Mouse (Mus musculus) liver, embryonic 14.5 days (tissue): ENCODE measurements around the gene Pttg1. TPM values are rescaled to one million over a fixed set of nuclear protein-coding genes. Genes with fewer than 3 reads are reported as not detected.
A peak's percentile ranks its signal among the peaks of the same experiment; 100 is the strongest.

Experiments used
- ATAC-seq: fragments of 200-750 bp; cut with Nextera tagmentation; 2 replicates; pipeline ENCODE4 v1.8.0; 2017; ENCODE audit warnings: moderate number of reproducible peaks, mild to moderate bottlenecking, moderate library complexity; ENCODE audit not compliant: insufficient read depth
- DNase-seq, 3 experiments: peaks; one replicate each; pipeline ENCODE4 v3.0.0-alpha.2; 2012 to 2013; ENCODE audit warnings: low read depth in 3 of 3, low spot score in 3 of 3
- H3K27ac ChIP-seq: fragments of 300-500 bp; sonication (generic); 2 replicates; pipeline ENCODE4 v1.5.1; 2014; ENCODE audit warnings: moderate library complexity, mild to moderate bottlenecking, control low read depth, inconsistent platforms
- H3K27me3 ChIP-seq: fragments of 300-500 bp; sonication (generic); 2 replicates; pipeline ENCODE4 v1.6.1; 2014; ENCODE audit warnings: mild to moderate bottlenecking, low read length, moderate library complexity; ENCODE audit not compliant: control insufficient read depth, insufficient read depth
- H3K36me3 ChIP-seq: fragments of 300-500 bp; sonication (generic); replicated peaks from 2 replicates; pipeline ENCODE4 v1.6.1; 2014; ENCODE audit warnings: low read depth; ENCODE audit not compliant: control insufficient read depth, insufficient read depth
- H3K4me1 ChIP-seq, 2 experiments: fragments of 200-500 bp in 1 of 2; fragments of 300-500 bp in 1 of 2; sonication (generic) in 1 of 2; replicated peaks; 2 replicates each; pipeline ENCODE4 v1.6.1; 2012 to 2014; ENCODE audit warnings: antibody characterized with exemption in 1 of 2, inconsistent platforms in 1 of 2, low read length in 1 of 2; ENCODE audit not compliant: control insufficient read depth in 2 of 2, insufficient read depth in 2 of 2
- H3K4me2 ChIP-seq: fragments of 300-500 bp; sonication (generic); 2 replicates; pipeline ENCODE4 v1.6.1; 2014; ENCODE audit warnings: low read depth, mild to moderate bottlenecking, control low read depth, moderate library complexity
- H3K4me3 ChIP-seq, 2 experiments: fragments of 200-500 bp in 1 of 2; fragments of 300-500 bp in 1 of 2; sonication (generic) in 1 of 2; 2 replicates each; pipeline ENCODE4 v1.5.1; 2012 to 2014; ENCODE audit warnings: low read depth in 2 of 2, low read length in 2 of 2, mild to moderate bottlenecking in 2 of 2, control low read depth in 1 of 2, inconsistent platforms in 1 of 2, moderate library complexity in 1 of 2; ENCODE audit not compliant: insufficient read depth in 1 of 2
- H3K9ac ChIP-seq: fragments of 300-500 bp; sonication (generic); replicated peaks from 2 replicates; pipeline ENCODE4 v1.6.1; 2014; ENCODE audit warnings: mild to moderate bottlenecking, control low read depth, moderate library complexity
- H3K9me3 ChIP-seq: fragments of 300-500 bp; sonication (generic); 2 replicates; pipeline ENCODE4 v1.6.1; 2016; ENCODE audit warnings: low read length, mixed read lengths; ENCODE audit not compliant: control insufficient read depth
- CTCF ChIP-seq: IDR thresholded peaks from 2 replicates; pipeline ENCODE4 v1.5.1; 2016; ENCODE audit warnings: antibody characterized with exemption, low read depth, control low read depth
- EP300 ChIP-seq: IDR thresholded peaks from 2 replicates; pipeline ENCODE4 v1.6.1; 2016; ENCODE audit warnings: antibody characterized with exemption, low read depth
- whole genome bisulfite sequencing: fragments of 180-500 bp; shearing (Covaris S2); extraction: QIAGEN DNeasy Blood & Tissue Kit; methylation state at CpG from one replicate; pipeline ENCODE4 v1.1.7; 2014; ENCODE audit not compliant: insufficient replicate concordance; 5-methylcytosine and 5-hydroxymethylcytosine counted together
- polyA plus RNA-seq, 2 experiments: library from polyadenylated mRNA; depleted of rRNA in 1 of 2; stranded (reverse) in 1 of 2; unstranded in 1 of 2; fragments of >200 nt; fragmentation: Nextera tagmentation in 1 of 2; extraction: Ambion mirVana in 1 of 2; gene quantifications; 2 replicates each; pipeline versions ENCODE4 v1.2.1 to v1.2.3; 2012 to 2014

The Pttg1 gene
- polyA plus RNA-seq (2012; rRNA removed) (24.9 and 35.0 TPM in 2 replicates), polyA plus RNA-seq (2014; fragmentation: Nextera tagmentation; extraction: Ambion mirVana) (51.0 and 58.2 TPM in 2 replicates)

- H3K27me3 ChIP-seq, result no peaks in the 10 kb centered on the region
- H3K4me1 ChIP-seq, result peaks cover 10 to 13% of the 10 kb centered on the region in 2 experiments
- peak within 1 kb of the TSS; percentile 73 for H3K4me2 ChIP-seq
- WGBS, result 3% methylated on average over 27 of the region's 27 CpGs
- H3K9me3 ChIP-seq, result no peaks in the 10 kb centered on the region
- H3K9ac ChIP-seq, result peak within 1 kb of the TSS; percentile 85
- TF ChIP-seq EP300 (no peak), CTCF (no peak)
- peak within 1 kb of the TSS; percentile 62 to 72 for H3K4me3 ChIP-seq
- ATAC-seq (peak; percentile 96), DNase-seq (peak; percentile 79 to 87 (median 83))
- H3K36me3 ChIP-seq, result no peaks in the 10 kb centered on the region
- H3K27ac ChIP-seq, result peak within 1 kb of the TSS; percentile 87
These were observed at the start of gene Pttg1 for GRCm38 (mm10) chr11:43425824-43426413. Pttg1 (minus strand) TSS chr11:43426251.

DNA sequence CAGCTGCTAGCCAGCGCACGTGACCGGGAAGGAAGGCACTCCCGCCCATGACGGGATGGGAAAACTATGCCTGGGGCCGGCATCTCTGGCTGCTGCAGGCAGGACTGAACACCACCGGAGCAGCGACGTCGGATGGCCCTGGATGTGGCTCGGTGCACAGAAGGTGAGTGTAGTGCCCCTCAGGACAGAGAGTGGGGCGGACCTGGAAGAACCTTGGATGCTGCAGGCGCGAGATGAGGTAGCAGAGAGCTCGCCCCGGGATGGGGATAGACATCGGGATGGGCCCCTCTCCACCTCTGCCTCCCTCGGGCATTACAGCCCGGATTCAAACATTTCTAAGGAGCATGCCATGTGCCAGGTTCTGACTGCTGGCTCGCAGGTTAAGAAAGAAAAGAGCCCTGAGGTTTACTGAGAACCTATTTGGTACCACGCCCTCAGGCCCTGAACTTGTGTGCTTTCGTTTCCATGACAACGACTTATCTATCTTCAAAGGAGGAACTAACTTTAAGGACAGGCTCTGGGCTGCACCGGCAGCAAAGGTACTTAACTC lies 48.2 kb upstream of the Pttg1 start, which contains the start of gene C1qtnf2:
Gene C1qtnf2 (plus strand): TSS at position 52 of the 550 bp plus-strand sequence.
- Histone ChIP-seq H3K27ac (no peak within 1 kb of the TSS), H3K36me3 (no peaks in the 10 kb centered on the region), H3K4me1 (no peaks in the 10 kb centered on the region), H3K27me3 (no peaks in the 10 kb centered on the region), H3K9ac (no peak within 1 kb of the TSS), H3K4me3 (no peak within 1 kb of the TSS), H3K9me3 (no peaks in the 10 kb centered on the region), H3K4me2 (no peak within 1 kb of the TSS)
- DNase-seq, result peak in 2 of 3 experiments; percentile 18 to 28
- no peak for ATAC-seq
- 5% methylated on average over 24 of the region's 24 CpGs for WGBS
- TF ChIP-seq EP300 (no peak), CTCF (no peak)

DNA sequence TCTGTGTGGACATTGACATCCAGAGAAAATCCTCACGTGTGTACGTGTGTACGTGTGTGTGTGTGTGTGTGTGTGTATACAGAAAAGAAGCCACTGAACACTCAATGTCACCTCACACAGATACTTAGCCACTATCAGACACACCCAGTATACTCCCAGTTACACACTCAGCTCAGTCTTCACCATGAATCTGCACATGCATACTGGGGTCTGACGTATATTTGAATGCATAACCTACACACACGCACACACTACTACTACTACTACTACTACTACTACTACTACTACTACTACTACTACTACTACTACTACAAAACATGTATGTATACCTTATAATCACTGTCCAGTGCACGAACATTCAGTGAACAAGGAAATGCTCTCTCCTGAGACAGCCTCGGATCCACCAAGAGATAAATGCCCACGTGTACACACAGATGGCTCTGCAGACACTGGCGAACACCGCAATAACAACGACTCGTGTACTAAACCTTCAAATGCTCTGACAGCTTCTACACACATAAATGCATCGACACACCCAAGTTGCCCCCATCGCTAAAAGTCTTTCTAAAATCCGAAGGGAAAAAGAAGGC lies 47.7 kb upstream of the Pttg1 start:
- ATAC-seq, result no peak
- H3K4me2 ChIP-seq, result no peak overlapping the region
- no peak for DNase-seq
- WGBS, result 41% methylated on average over 15 of the region's 15 CpGs
- no peaks in the 10 kb centered on the region for H3K36me3 ChIP-seq
- TF ChIP-seq EP300, result no peak
- no peak for TF ChIP-seq CTCF
- H3K27me3 ChIP-seq, result no peaks in the 10 kb centered on the region
- no peak overlapping the region for H3K4me3 ChIP-seq
- no peaks in the 10 kb centered on the region for H3K4me1 ChIP-seq
- H3K27ac ChIP-seq, result no peak overlapping the region
- H3K9ac ChIP-seq, result no peak overlapping the region
- H3K9me3 ChIP-seq, result no peaks in the 10 kb centered on the region

DNA sequence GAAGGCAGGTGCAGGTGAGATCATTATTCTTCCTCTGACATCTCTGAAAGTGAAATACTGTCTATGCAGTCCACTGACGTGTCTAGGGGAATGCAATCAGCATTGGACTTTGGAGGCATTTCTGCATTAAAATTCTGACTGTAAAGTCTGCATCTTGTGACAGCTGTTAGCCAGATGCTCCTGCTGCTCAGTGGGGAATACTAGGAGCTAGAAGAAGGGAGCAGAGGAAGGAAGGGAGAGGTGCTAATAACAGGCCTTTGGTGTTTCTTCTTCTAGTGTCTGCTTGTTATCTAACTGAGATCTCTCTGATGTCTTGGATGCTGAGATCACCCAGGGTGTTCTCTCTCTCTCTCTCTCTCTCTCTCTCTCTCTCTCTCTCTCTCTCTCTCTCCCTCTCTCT lies 47.1 kb upstream of the Pttg1 start:
- no peak for ATAC-seq
- H3K27ac ChIP-seq, result no peak overlapping the region
- no peaks in the 10 kb centered on the region for H3K36me3 ChIP-seq
- H3K9me3 ChIP-seq, result no peaks in the 10 kb centered on the region
- no peaks in the 10 kb centered on the region for H3K27me3 ChIP-seq
- 41% methylated on average over 1 of the region's 1 CpGs for WGBS
- no peak overlapping the region for H3K4me2 ChIP-seq
- H3K4me1 ChIP-seq, result no peaks in the 10 kb centered on the region
- no peak overlapping the region for H3K4me3 ChIP-seq
- H3K9ac ChIP-seq, result no peak overlapping the region
- TF ChIP-seq CTCF, result no peak
- DNase-seq, result no peak
